8 mouse cellular contexts compared by ENCODE assay signal in genomic region chr5:136567176-136568025, GRCm38 (mm10). TPM values are rescaled to one million over a fixed set of nuclear protein-coding genes. Genes with fewer than 3 reads are reported as not detected.
DNase-seq lines count a peak whose midpoint lies in the region; ATAC-seq and TF ChIP-seq lines count a peak whose summit lies in the region.

Gene Cux1, minus strand, starts transcription at chr5:136567490.

- no peaks in the 10 kb centered on the region for H3K36me3 ChIP-seq in C2C12 (ENCODE audit: control insufficient read depth, insufficient read depth)
- 0 out of 2 replicates have a peak, but pooled peaks cover 3% of the 10 kb centered on the region for H3K36me3 ChIP-seq in forebrain, embryonic 10.5 days (replicated peaks)
- H3K36me3 ChIP-seq in heart, embryonic 14.5 days (ENCODE audit: control insufficient read depth, insufficient read depth, low read length), result no peaks in the 10 kb centered on the region
- H3K36me3 ChIP-seq in liver, embryonic 12.5 days, result no peaks in the 10 kb centered on the region
- no peaks in the 10 kb centered on the region for H3K36me3 ChIP-seq in stomach, embryonic 14.5 days (ENCODE audit: control insufficient read depth, insufficient read depth, low read length)

- no peaks in the 10 kb centered on the region for H3K9me3 ChIP-seq in forebrain, embryonic 10.5 days
- H3K9me3 ChIP-seq in heart, embryonic 14.5 days (ENCODE audit: control insufficient read depth, low read length), result no peaks in the 10 kb centered on the region
- no peaks in the 10 kb centered on the region for H3K9me3 ChIP-seq in liver, embryonic 12.5 days (replicated peaks)
- no peaks in the 10 kb centered on the region for H3K9me3 ChIP-seq in stomach, embryonic 14.5 days (ENCODE audit: control insufficient read depth, low read depth, low read length)

- peak; percentile 78 for ATAC-seq in heart, embryonic 14.5 days (ENCODE audit: insufficient number of reproducible peaks, insufficient read depth, low FRiP score, low read depth)
- peak; percentile 88 for ATAC-seq in liver, embryonic 12.5 days
- peak; percentile 89 for ATAC-seq in stomach, embryonic 14.5 days (ENCODE audit: insufficient number of reproducible peaks, insufficient read depth, low FRiP score, low read depth)

- H3K4me3 ChIP-seq in C2C12 (ENCODE audit: insufficient read depth, poor library complexity, severe bottlenecking), result peak within 1 kb of the TSS; percentile 84
- H3K4me3 ChIP-seq in brown adipose tissue, adult 24 weeks (ENCODE audit: insufficient read depth, low read depth, low read length), result peak within 1 kb of the TSS; percentile 97
- H3K4me3 ChIP-seq in forebrain, embryonic 10.5 days, result peak within 1 kb of the TSS; percentile 98
- peak within 1 kb of the TSS; percentile 63 to 72 for H3K4me3 ChIP-seq in heart, embryonic 14.5 days (ENCODE audit: control insufficient read depth in 1 of 2, insufficient read depth in 1 of 2, low read depth in 1 of 2, low read length in 2 of 2)
- H3K4me3 ChIP-seq in liver, embryonic 12.5 days, result peak within 1 kb of the TSS; percentile 94
- peak within 1 kb of the TSS; percentile 99 for H3K4me3 ChIP-seq in stomach, embryonic 14.5 days (ENCODE audit: low read depth, low read length)

- peak within 1 kb of the TSS; percentile 79 for H3K27ac ChIP-seq in brown adipose tissue, adult 24 weeks (replicated peaks; ENCODE audit: low read depth, low read length)
- H3K27ac ChIP-seq in forebrain, embryonic 10.5 days, result peak within 1 kb of the TSS; percentile 100
- H3K27ac ChIP-seq in heart, embryonic 14.5 days (replicated peaks in 1 of 2; ENCODE audit: control insufficient read depth in 1 of 2, insufficient read depth in 1 of 2, low read depth in 2 of 2, low read length in 2 of 2), result peak within 1 kb of the TSS; percentile 71 to 94
- peak within 1 kb of the TSS; percentile 77 for H3K27ac ChIP-seq in liver, embryonic 12.5 days
- H3K27ac ChIP-seq in stomach, embryonic 14.5 days (ENCODE audit: low read length), result peak within 1 kb of the TSS; percentile 92

- peak; percentile 44 for TF ChIP-seq CTCF in C2C12 (IDR thresholded peaks at IDR 0.05; ENCODE audit: control insufficient read depth, insufficient read depth, insufficient read length)

- H3K9ac ChIP-seq in heart, embryonic 14.5 days (ENCODE audit: low read length), result peak within 1 kb of the TSS; percentile 88
- H3K9ac ChIP-seq in liver, embryonic 12.5 days, result peak within 1 kb of the TSS; percentile 87
- H3K9ac ChIP-seq in stomach, embryonic 14.5 days (replicated peaks; ENCODE audit: low read depth, low read length), result peak within 1 kb of the TSS; percentile 83

- DNase-seq in forebrain, embryonic 10.5 days (ENCODE audit: extremely low spot score, low spot score), result peak; percentile 81
- DNase-seq in kidney, postnatal 14 days, result peak; percentile 93
- DNase-seq in naive thymus-derived CD4-positive, alpha-beta T cell, adult 2 months (ENCODE audit: low read depth), result peak; percentile 89

- peaks cover 47% of the 10 kb centered on the region for H3K79me2 ChIP-seq in C2C12 (ENCODE audit: control insufficient read depth, insufficient read depth)

- WGBS in forebrain, embryonic 10.5 days, result under 1% methylated on average over 73 of the region's 103 CpGs
- under 1% methylated on average over 81 of the region's 103 CpGs for WGBS in heart, embryonic 14.5 days
- 1% methylated on average over 72 of the region's 103 CpGs for WGBS in liver, embryonic 12.5 days (ENCODE audit: insufficient replicate concordance)
- WGBS in stomach, embryonic 14.5 days, result under 1% methylated on average over 68 of the region's 103 CpGs

- no peaks in the 10 kb centered on the region for H3K27me3 ChIP-seq in C2C12 (ENCODE audit: control insufficient read depth, insufficient read depth, insufficient read length)
- H3K27me3 ChIP-seq in forebrain, embryonic 10.5 days (ENCODE audit: poor library complexity, severe bottlenecking), result peaks cover 34% of the 10 kb centered on the region
- H3K27me3 ChIP-seq in heart, embryonic 14.5 days (ENCODE audit: control insufficient read depth, insufficient read depth, low read length), result peaks cover 12% of the 10 kb centered on the region; the same call in 1 of the 2 replicates
- peaks cover 48% of the 10 kb centered on the region for H3K27me3 ChIP-seq in liver, embryonic 12.5 days (replicated peaks)
- H3K27me3 ChIP-seq in stomach, embryonic 14.5 days (ENCODE audit: control insufficient read depth, insufficient read depth, low read length), result 0 out of 2 replicates have a peak, but pooled peaks cover 2% of the 10 kb centered on the region

- H3ac ChIP-seq in C2C12 (ENCODE audit: control insufficient read depth, insufficient read length, low read depth), result peak within 1 kb of the TSS; percentile 81

- H3K4me1 ChIP-seq in brown adipose tissue, adult 24 weeks (ENCODE audit: control insufficient read depth, insufficient read depth, insufficient read length, low read length), result peaks cover 2% of the 10 kb centered on the region
- peaks cover 51% of the 10 kb centered on the region for H3K4me1 ChIP-seq in forebrain, embryonic 10.5 days
- H3K4me1 ChIP-seq in heart, embryonic 14.5 days (ENCODE audit: control insufficient read depth in 2 of 2, insufficient read depth in 2 of 2, low read length in 2 of 2), result peaks cover 5 to 23% of the 10 kb centered on the region in 2 experiments
- peaks cover 49% of the 10 kb centered on the region for H3K4me1 ChIP-seq in liver, embryonic 12.5 days
- peaks cover 28% of the 10 kb centered on the region; the same call in 1 of the 2 replicates for H3K4me1 ChIP-seq in stomach, embryonic 14.5 days (ENCODE audit: control insufficient read depth, insufficient read depth, low read length)

- peaks cover 36% of the 10 kb centered on the region for H3K79me3 ChIP-seq in C2C12 (ENCODE audit: low read depth)

- H3K4me2 ChIP-seq in heart, embryonic 14.5 days (ENCODE audit: low read length), result peak within 1 kb of the TSS; percentile 100
- peak within 1 kb of the TSS; percentile 100 for H3K4me2 ChIP-seq in liver, embryonic 12.5 days
- peak within 1 kb of the TSS; percentile 92 for H3K4me2 ChIP-seq in stomach, embryonic 14.5 days (replicated peaks; ENCODE audit: low read depth, low read length)

TF ChIP-seq in C2C12, 6 proteins besides CTCF, POLR2A, EP300 and RAD21:
- TF ChIP-seq USF1 (IDR thresholded peaks at IDR 0.05; ENCODE audit: low read depth) (no peak), MAX (IDR thresholded peaks at IDR 0.05) (no peak), CEBPB (IDR thresholded peaks at IDR 0.05; ENCODE audit: low read depth) (no peak), FOSL1 (IDR thresholded peaks at IDR 0.05; ENCODE audit: insufficient read depth, low read length, poor library complexity, severe bottlenecking) (no peak), MYOG (IDR thresholded peaks at IDR 0.05; ENCODE audit: control insufficient read depth, extremely low read depth, insufficient read length) (no peak), MYOD1 (IDR thresholded peaks at IDR 0.05; ENCODE audit: control insufficient read depth, insufficient read length, low read depth) (no peak)

RNA-seq across cellular contexts. Expression of gene Cux1, which starts in this region (rescaled TPM):
- polyA plus RNA-seq in C2C12 (2012; fragmentation: generic; extraction: Trizol), result 43.9 TPM
- polyA plus RNA-seq in brown adipose tissue, adult 24 weeks (2012; ENCODE audit: insufficient read depth, insufficient read length, missing spikeins), result 31.0 and 45.7 TPM in 2 replicates
- 106 and 107 TPM in 2 replicates for polyA plus RNA-seq in forebrain, embryonic 10.5 days (2016; fragmentation: Nextera tagmentation; extraction: Ambion mirVana)
- polyA plus RNA-seq in heart, embryonic 14.5 days (2014; fragmentation: Nextera tagmentation; extraction: Ambion mirVana), result 71.6 and 76.8 TPM in 2 replicates
- polyA plus RNA-seq in liver, embryonic 12.5 days (2016; fragmentation: Nextera tagmentation; extraction: Ambion mirVana), result 29.8 and 31.7 TPM in 2 replicates
- polyA plus RNA-seq in stomach, embryonic 14.5 days (2014; fragmentation: Nextera tagmentation; extraction: Ambion mirVana), result 92.8 and 93.1 TPM in 2 replicates

Comparison
In these comparisons a context has a peak if more than half of its experiments do, and no peak if none do; other contexts are left out.
1. Peak in every context shown above with its lines: DNase-seq, ATAC-seq, H3K4me3 ChIP-seq and H3K27ac ChIP-seq.